Mouse (Mus musculus) forebrain, postnatal 0 days (tissue): ENCODE measurements around the gene Tmem91. TPM values are rescaled to one million over a fixed set of nuclear protein-coding genes. Genes with fewer than 3 reads are reported as not detected.
A peak's percentile ranks its signal among the peaks of the same experiment; 100 is the strongest.
"Not testable (repeated sequence)": the region's sequence is repeated elsewhere in the genome, so short reads cannot be mapped to it uniquely, and the experiment has no call there.

Source experiments
- ATAC-seq: fragments of 200-750 bp; cut with Nextera tagmentation; 2 replicates; pipeline ENCODE4 v1.8.0; 2017; ENCODE audit warnings: mild to moderate bottlenecking, moderate library complexity
- DNase-seq: peaks from one replicate; pipeline ENCODE4 v3.0.0-alpha.2; 2015
- H3K27ac ChIP-seq: fragments of 300-500 bp; sonication (generic); 2 replicates; pipeline ENCODE4 v1.5.1; 2014; ENCODE audit warnings: low read depth, mild to moderate bottlenecking, antibody characterized with exemption, low read length, moderate library complexity, mixed read lengths
- H3K27me3 ChIP-seq: fragments of 300-500 bp; sonication (generic); 2 replicates; pipeline ENCODE4 v1.6.1; 2014; ENCODE audit warnings: mild to moderate bottlenecking, low read length, mixed read lengths; ENCODE audit not compliant: insufficient read depth
- H3K36me3 ChIP-seq: fragments of 300-500 bp; sonication (generic); 2 replicates; pipeline ENCODE4 v1.6.1; 2014; ENCODE audit warnings: mild to moderate bottlenecking, moderate library complexity; ENCODE audit not compliant: insufficient read depth
- H3K4me1 ChIP-seq: fragments of 300-500 bp; sonication (generic); 2 replicates; pipeline ENCODE4 v1.6.1; 2014; ENCODE audit warnings: antibody characterized with exemption; ENCODE audit not compliant: insufficient read depth
- H3K4me2 ChIP-seq: fragments of 300-500 bp; sonication (generic); 2 replicates; pipeline ENCODE4 v1.6.1; 2014; ENCODE audit warnings: low read depth, mild to moderate bottlenecking, moderate library complexity
- H3K4me3 ChIP-seq: fragments of 300-500 bp; sonication (generic); 2 replicates; pipeline ENCODE4 v1.5.1; 2014; ENCODE audit warnings: low read depth, low read length, mixed read lengths
- H3K9ac ChIP-seq: fragments of 300-500 bp; sonication (generic); 2 replicates; pipeline ENCODE4 v1.6.1; 2014; ENCODE audit warnings: mild to moderate bottlenecking
- H3K9me3 ChIP-seq: fragments of 300-500 bp; sonication (generic); 2 replicates; pipeline ENCODE4 v1.6.1; 2016; ENCODE audit warnings: low read length
- CTCF ChIP-seq: sonication (generic); IDR thresholded peaks from 2 replicates; pipeline ENCODE4 v1.5.1; 2016; ENCODE audit warnings: antibody characterized with exemption, control low read depth, low read depth
- WGBS: fragments of 180-500 bp; shearing (Covaris S2); extraction: QIAGEN DNeasy Blood & Tissue Kit; methylation state at CpG from one replicate; pipeline ENCODE4 v1.1.7; 2014; 5-methylcytosine and 5-hydroxymethylcytosine counted together
- polyA plus RNA-seq: library from polyadenylated mRNA; unstranded; fragments of >200 nt; fragmentation: Nextera tagmentation; extraction: Ambion mirVana; gene quantifications from 2 replicates; pipeline ENCODE4 v1.2.1, GENCODE M21; 2015
- total RNA-seq: library from RNA; depleted of rRNA; stranded (reverse); fragments of >200 nt; gene quantifications from 2 replicates; pipeline ENCODE4 v1.2.3, GENCODE M21; 2014; rRNA removed

Tmem91 gene
- total RNA-seq (32.8 and 40.3 TPM in 2 replicates), polyA plus RNA-seq (40.9 and 61.4 TPM in 2 replicates)

GRCm38 (mm10) chr7:25674719-25675300 is at the start of gene Tmem91:
TSS of gene Tmem91 (minus strand) at chr7:25675166.
- peaks cover 4% of the 10 kb centered on the region; the same call in 1 of the 2 replicates for H3K4me1 ChIP-seq
- H3K9me3 ChIP-seq, result no peaks in the 10 kb centered on the region
- no peak for TF ChIP-seq CTCF
- H3K27ac ChIP-seq, result no peak within 1 kb of the TSS
- H3K4me3 ChIP-seq, result peak within 1 kb of the TSS; percentile 38
- ATAC-seq (peak; percentile 28; the same call in 1 of the 2 replicates), DNase-seq (no peak)
- 4% methylated on average over 29 of the region's 29 CpGs for WGBS
- H3K36me3 ChIP-seq, result no peaks in the 10 kb centered on the region
- H3K27me3 ChIP-seq, result peaks cover 7% of the 10 kb centered on the region; the same call in 1 of the 2 replicates
- peak within 1 kb of the TSS; percentile 55 for H3K9ac ChIP-seq
- peak within 1 kb of the TSS; percentile 58 for H3K4me2 ChIP-seq

GRCm38 (mm10) chr7:25721776-25722175 is 46.8 kb upstream of the Tmem91 start:
- not testable (repeated sequence) for H3K4me1 ChIP-seq, H3K27me3 ChIP-seq, ATAC-seq, H3K9me3 ChIP-seq, H3K4me3 ChIP-seq, H3K9ac ChIP-seq, DNase-seq, H3K4me2 ChIP-seq, H3K27ac ChIP-seq
- H3K36me3 ChIP-seq, result peaks cover 64% of the 10 kb centered on the region

- H3K36me3 ChIP-seq, result peaks cover 56% of the 10 kb centered on the region
Measured at GRCm38 (mm10) chr7:25720760-25721159, 45.8 kb upstream of the Tmem91 start.

GRCm38 (mm10) chr7:25719761-25720610 is 45.0 kb upstream of the Tmem91 start:
- Histone ChIP-seq H3K4me3 (no peak overlapping the region), H3K4me2 (peak overlapping the region; percentile 84; the same call in 1 of the 2 replicates), H3K27ac (no peak overlapping the region), H3K36me3 (peaks cover 56% of the 10 kb centered on the region), H3K27me3 (no peaks in the 10 kb centered on the region), H3K4me1 (peaks cover 4% of the 10 kb centered on the region; the same call in 1 of the 2 replicates), H3K9me3 (no peaks in the 10 kb centered on the region), H3K9ac (no peak overlapping the region)
- TF ChIP-seq CTCF, result peak; percentile 95
- ATAC-seq, result peak; percentile 42; the same call in 1 of the 2 replicates
- DNase-seq, result peak; percentile 86
- 63% methylated on average over 10 of the region's 10 CpGs for WGBS

More at GRCm38 (mm10) chr7:25720760-25721159, 45.8 kb upstream of the Tmem91 start:
- H3K27ac ChIP-seq, result no peak overlapping the region
- ATAC-seq, result no peak
- DNase-seq, result no peak
- H3K9ac ChIP-seq, result no peak overlapping the region
- TF ChIP-seq CTCF, result no peak
- WGBS, result 92% methylated on average over 5 of the region's 5 CpGs
- no peak overlapping the region for H3K4me2 ChIP-seq
- H3K27me3 ChIP-seq, result no peaks in the 10 kb centered on the region
- H3K4me1 ChIP-seq, result peaks cover 4% of the 10 kb centered on the region; the same call in 1 of the 2 replicates
- H3K4me3 ChIP-seq, result no peak overlapping the region
- H3K9me3 ChIP-seq, result no peaks in the 10 kb centered on the region

- DNase-seq (peak; percentile 97), ATAC-seq (peak; percentile 89)
- peak within 1 kb of the TSS; percentile 84 for H3K4me2 ChIP-seq
- no peaks in the 10 kb centered on the region for H3K27me3 ChIP-seq
- H3K27ac ChIP-seq, result peak within 1 kb of the TSS; percentile 83
- H3K9ac ChIP-seq, result peak within 1 kb of the TSS; percentile 68
- peaks cover 55% of the 10 kb centered on the region for H3K36me3 ChIP-seq
- WGBS, result 5% methylated on average over 32 of the region's 32 CpGs
- TF ChIP-seq CTCF, result no peak
- peaks cover 4% of the 10 kb centered on the region; the same call in 1 of the 2 replicates for H3K4me1 ChIP-seq
- H3K9me3 ChIP-seq, result no peaks in the 10 kb centered on the region
- peak within 1 kb of the TSS; percentile 70 for H3K4me3 ChIP-seq
Measured at GRCm38 (mm10) chr7:25718788-25719417, 43.9 kb upstream of the Tmem91 start, which contains the start of gene Ccdc97. TSS of gene Ccdc97 (minus strand) at chr7:25719088.

GRCm38 (mm10) chr7:25717478-25717877 is 42.5 kb upstream of the Tmem91 start:
- ATAC-seq (no peak), DNase-seq (no peak)
- no peak for TF ChIP-seq CTCF
- Histone ChIP-seq H3K4me2 (no peak overlapping the region; the same call in 1 of the 2 replicates), H3K4me1 (peaks cover 4% of the 10 kb centered on the region; the same call in 1 of the 2 replicates), H3K4me3 (no peak overlapping the region), H3K9ac (0 out of 2 replicates have a peak overlapping the region, but pooled peaks have one; percentile 6), H3K27ac (no peak overlapping the region), H3K27me3 (no peaks in the 10 kb centered on the region), H3K36me3 (peaks cover 55% of the 10 kb centered on the region), H3K9me3 (no peaks in the 10 kb centered on the region)
- WGBS, result 93% methylated on average over 3 of the region's 3 CpGs
